Mouse (Mus musculus): Measurements from ENCODE around the gene Slc12a3. TPM values are rescaled to one million over a fixed set of nuclear protein-coding genes. Genes with fewer than 3 reads are reported as not detected.
"Not testable (repeated sequence)": the region's sequence is repeated elsewhere in the genome, so short reads cannot be mapped to it uniquely, and the experiment has no call there.

The Slc12a3 gene
- polyA plus RNA-seq, 1 experiment = 2.2 TPM

DNA sequence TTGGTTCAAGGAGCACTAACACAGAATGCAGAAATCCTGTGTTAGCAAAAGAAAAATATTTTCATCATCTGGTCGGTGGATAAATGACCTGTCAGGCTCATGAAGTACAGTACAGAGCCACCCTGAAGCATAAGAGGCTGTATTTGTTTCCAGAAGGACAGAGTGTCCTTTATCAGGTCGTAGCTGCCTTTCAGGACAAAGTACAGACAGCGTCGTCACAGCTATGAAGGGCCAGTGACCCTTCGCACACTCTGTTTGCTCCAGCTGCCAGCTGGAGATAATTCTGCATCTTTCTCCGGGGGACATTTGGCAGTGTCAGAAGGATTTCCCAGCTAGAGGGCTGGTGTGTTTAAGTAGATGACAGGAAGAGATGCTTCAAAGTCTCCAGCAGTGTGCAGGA is 63.6 kb downstream of the Slc12a3 start:
- TF ChIP-seq POLR2A (IDR thresholded peaks at IDR 0.05; ENCODE audit: borderline replicate concordance, insufficient read depth, low read length) (no peak), CTCF (IDR thresholded peaks at IDR 0.05; ENCODE audit: borderline replicate concordance, insufficient read depth, low read depth, low read length) (no peak)
- no peak overlapping the region for H3K27ac ChIP-seq (ENCODE audit: insufficient read depth, low read length)
- WGBS = 59% methylated on average over 6 of the region's 6 CpGs
- H3K4me3 ChIP-seq (replicated peaks; ENCODE audit: insufficient read depth, low read depth, low read length) = no peak overlapping the region
- H3K4me1 ChIP-seq (ENCODE audit: control insufficient read depth, insufficient read depth, low read length) = peaks cover 5% of the 10 kb centered on the region; the same call in 1 of the 2 replicates
- no peak for DNase-seq
- no peaks in the 10 kb centered on the region for H3K27me3 ChIP-seq (ENCODE audit: control insufficient read depth, insufficient read depth, low read length)

DNA sequence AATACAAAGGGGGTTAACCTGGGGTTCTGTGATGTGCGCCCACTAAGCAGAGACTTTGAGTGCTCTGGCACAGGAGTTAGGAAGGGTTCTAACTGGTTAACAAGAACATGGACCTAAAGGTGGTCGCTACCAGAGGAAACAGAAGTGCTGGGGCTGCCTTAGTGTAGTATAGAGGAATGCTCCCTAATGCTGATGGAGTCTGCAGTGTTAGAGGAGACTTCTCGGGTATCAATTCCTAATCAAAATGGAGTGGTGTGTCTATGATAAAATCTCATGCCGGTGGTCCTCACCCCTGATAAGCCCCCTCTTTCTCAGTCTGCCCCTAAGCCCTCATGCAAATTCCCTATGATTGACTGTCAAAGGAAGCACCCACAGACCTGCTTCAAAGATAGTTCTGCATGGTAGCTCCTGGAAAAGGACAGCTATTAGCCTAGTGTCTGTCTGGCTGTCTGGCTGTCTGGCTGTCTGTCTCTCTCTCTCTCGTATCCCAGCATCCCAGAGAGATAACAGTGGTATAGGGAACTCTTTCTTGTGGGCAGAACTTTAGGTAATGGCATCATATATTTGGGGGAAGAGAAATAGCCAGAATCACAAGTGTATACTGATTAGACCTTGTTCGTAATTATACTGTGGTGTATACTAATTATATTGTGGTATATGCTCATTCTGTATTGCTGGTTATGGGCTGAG is 67.0 kb downstream of the Slc12a3 start:
- 87% methylated on average over 6 of the region's 6 CpGs for WGBS
- no peak overlapping the region for H3K4me3 ChIP-seq (replicated peaks; ENCODE audit: insufficient read depth, low read depth, low read length)
- TF ChIP-seq POLR2A (IDR thresholded peaks at IDR 0.05; ENCODE audit: borderline replicate concordance, insufficient read depth, low read length) (no peak), CTCF (IDR thresholded peaks at IDR 0.05; ENCODE audit: borderline replicate concordance, insufficient read depth, low read depth, low read length) (no peak)
- no peak overlapping the region for H3K27ac ChIP-seq (ENCODE audit: insufficient read depth, low read length)
- H3K4me1 ChIP-seq (ENCODE audit: control insufficient read depth, insufficient read depth, low read length) = peaks cover 2% of the 10 kb centered on the region; the same call in 1 of the 2 replicates
- no peak for DNase-seq
- H3K27me3 ChIP-seq (ENCODE audit: control insufficient read depth, insufficient read depth, low read length) = no peaks in the 10 kb centered on the region

DNA sequence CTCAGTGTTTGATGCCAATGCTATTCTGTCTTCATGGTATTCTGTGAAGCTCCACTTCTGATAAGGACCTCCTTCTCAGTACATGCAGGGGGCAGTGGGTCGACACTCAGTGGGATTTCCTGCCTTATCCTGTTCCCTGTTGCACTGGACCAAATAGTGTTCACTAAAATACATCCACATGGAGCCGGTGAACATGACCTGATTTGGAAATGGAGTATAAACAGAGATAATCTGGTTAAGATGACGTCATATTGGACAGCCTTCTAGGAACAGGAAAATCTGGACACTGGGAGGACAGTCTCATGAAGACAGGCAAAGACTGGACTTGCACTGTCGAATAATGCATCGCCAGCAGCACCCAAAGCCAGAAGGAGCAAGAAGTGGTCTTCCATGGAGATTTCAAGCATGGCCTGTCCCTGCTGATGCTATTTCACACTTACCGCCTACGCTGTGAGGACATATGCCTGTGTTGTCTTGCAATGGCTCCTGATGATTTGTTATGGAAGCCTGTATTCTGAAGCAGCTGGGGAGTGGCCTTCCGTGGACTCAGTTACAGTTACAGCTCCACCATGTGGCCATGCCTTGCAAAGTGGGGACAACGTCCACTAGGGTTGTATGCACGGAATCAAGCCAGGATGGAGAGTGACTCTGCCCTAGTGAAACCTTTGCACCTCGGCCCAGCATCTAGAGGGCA is 68.1 kb downstream of the Slc12a3 start:
- Histone ChIP-seq H3K4me3 (replicated peaks; ENCODE audit: insufficient read depth, low read depth, low read length) (no peak overlapping the region), H3K27me3 (ENCODE audit: control insufficient read depth, insufficient read depth, low read length) (no peaks in the 10 kb centered on the region), H3K4me1 (ENCODE audit: control insufficient read depth, insufficient read depth, low read length) (peaks cover 2% of the 10 kb centered on the region; the same call in 1 of the 2 replicates), H3K27ac (ENCODE audit: insufficient read depth, low read length) (no peak overlapping the region)
- WGBS = 49% methylated on average over 11 of the region's 11 CpGs
- TF ChIP-seq POLR2A (IDR thresholded peaks at IDR 0.05; ENCODE audit: borderline replicate concordance, insufficient read depth, low read length) (no peak), CTCF (IDR thresholded peaks at IDR 0.05; ENCODE audit: borderline replicate concordance, insufficient read depth, low read depth, low read length) (peak; percentile 83)
- DNase-seq = peak; percentile 31 to 38

DNA sequence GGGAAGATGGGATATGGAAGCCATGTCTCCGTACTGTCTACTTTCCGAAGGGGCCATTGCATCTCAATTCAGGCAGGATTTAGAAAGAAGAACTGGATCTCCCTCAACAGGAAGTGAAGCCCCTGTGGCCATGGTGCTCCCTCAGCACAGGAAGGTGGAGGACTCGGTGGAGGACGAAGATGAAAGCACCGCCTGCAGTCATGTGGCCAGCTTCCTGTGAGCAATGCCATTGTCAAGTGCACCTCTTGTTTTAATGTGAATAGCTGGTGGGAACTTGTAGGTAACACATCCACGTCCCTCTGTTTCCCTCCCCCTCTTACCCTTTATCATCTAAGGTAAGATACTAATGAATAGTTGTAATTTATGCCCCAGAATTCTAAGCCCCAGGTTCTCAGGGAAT is 69.6 kb downstream of the Slc12a3 start:
- Histone ChIP-seq H3K4me1 (ENCODE audit: control insufficient read depth, insufficient read depth, low read length) (peaks cover 2% of the 10 kb centered on the region; the same call in 1 of the 2 replicates), H3K27ac (ENCODE audit: insufficient read depth, low read length) (no peak overlapping the region), H3K27me3 (ENCODE audit: control insufficient read depth, insufficient read depth, low read length) (no peaks in the 10 kb centered on the region), H3K4me3 (replicated peaks; ENCODE audit: insufficient read depth, low read depth, low read length) (no peak overlapping the region)
- no peak for TF ChIP-seq CTCF (IDR thresholded peaks at IDR 0.05; ENCODE audit: borderline replicate concordance, insufficient read depth, low read depth, low read length)
- TF ChIP-seq POLR2A (IDR thresholded peaks at IDR 0.05; ENCODE audit: borderline replicate concordance, insufficient read depth, low read length) = no peak
- no peak for DNase-seq
- WGBS = 87% methylated on average over 6 of the region's 6 CpGs

DNA sequence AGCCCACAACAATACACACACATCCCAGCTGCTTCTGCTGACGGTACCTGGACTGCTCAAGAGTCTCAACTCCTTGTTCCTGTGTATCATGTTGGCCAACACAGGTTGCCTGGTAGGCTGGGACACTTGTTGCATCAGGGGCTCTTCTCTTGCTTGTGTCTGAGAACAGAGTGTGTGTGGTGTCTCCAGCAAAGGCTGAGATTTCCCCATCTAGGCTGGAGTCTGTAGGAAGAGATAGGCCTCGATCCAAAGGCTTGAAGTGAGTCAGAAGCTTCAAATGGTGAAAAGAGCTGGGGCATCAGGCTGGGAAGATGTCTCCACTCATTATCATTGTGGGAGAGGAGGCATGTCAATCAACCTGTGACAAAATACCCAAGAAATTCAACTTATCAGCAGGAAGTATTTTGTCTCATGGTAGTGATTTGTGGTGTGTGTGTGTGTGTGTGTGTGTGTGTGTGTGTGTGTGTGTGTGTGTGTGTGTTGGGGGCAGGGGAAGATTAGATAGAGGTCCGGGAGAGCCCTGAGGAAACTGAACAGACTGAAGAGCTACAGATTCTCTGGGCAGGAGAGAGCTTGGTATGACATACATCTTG is 70.5 kb downstream of the Slc12a3 start:
- Histone ChIP-seq H3K4me3 (replicated peaks; ENCODE audit: insufficient read depth, low read depth, low read length) (no peak overlapping the region), H3K27me3 (ENCODE audit: control insufficient read depth, insufficient read depth, low read length) (no peaks in the 10 kb centered on the region), H3K4me1 (ENCODE audit: control insufficient read depth, insufficient read depth, low read length) (peaks cover 2% of the 10 kb centered on the region; the same call in 1 of the 2 replicates), H3K27ac (ENCODE audit: insufficient read depth, low read length) (no peak overlapping the region)
- no peak for TF ChIP-seq CTCF (IDR thresholded peaks at IDR 0.05; ENCODE audit: borderline replicate concordance, insufficient read depth, low read depth, low read length)
- no peak for TF ChIP-seq POLR2A (IDR thresholded peaks at IDR 0.05; ENCODE audit: borderline replicate concordance, insufficient read depth, low read length)
- DNase-seq = no peak
- 88% methylated on average over 3 of the region's 3 CpGs for WGBS

DNA sequence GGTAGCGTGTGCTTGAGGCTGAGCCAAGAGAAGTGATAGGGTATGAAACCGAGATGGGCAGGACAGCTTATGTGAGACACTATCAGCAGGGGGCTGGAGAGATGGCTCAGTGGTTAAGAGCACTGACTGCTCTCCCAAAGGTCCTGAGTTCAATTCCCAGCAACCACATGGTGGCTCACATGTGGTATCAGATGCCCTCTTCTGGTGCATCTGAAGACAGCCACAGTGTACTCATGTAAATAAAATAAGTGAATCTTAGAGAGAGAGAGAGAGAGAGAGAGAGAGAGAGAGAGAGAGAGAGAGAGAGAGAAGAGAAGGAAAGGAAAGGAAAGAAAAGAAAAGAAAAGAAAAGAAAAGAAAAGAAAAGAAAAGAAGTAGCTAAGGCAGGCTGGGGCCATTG is 71.0 kb downstream of the Slc12a3 start:
- not testable (repeated sequence) for H3K27ac ChIP-seq (ENCODE audit: insufficient read depth, low read length); DNase-seq; H3K27me3 ChIP-seq (ENCODE audit: control insufficient read depth, insufficient read depth, low read length); H3K4me1 ChIP-seq (ENCODE audit: control insufficient read depth, insufficient read depth, low read length); H3K4me3 ChIP-seq (replicated peaks; ENCODE audit: insufficient read depth, low read depth, low read length)
- 61% methylated on average over 2 of the region's 2 CpGs for WGBS

DNA sequence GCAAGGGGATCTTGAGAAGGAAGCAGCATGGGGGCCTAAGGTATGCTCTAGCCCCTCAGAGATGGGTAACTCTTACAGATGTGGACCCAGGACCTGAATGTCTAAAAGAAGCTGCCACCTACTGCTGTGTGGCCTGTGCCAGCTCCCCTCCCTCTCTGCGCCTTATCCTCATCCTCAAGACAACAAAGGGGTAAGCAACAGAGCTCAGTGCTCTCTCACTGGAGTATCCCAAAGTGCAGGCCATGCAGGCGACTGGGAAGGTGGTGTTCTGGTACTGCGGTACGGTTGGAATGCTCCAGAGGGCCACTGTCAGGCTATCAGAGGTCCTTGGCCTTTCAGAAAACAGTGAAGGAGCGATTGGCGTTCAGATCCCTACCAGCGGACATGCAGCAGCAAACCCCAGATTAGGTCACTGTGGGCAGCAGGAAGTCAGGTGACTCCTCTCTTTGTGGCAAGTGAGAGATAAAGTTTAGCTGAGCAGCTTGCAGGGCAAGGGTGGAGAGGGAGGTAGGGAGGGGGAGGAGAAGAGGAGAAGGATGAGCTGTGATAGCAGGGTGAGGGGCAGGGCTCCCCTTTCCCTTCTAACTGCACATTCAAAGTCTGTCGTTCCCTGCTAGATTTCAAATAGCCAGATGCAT is 79.6 kb downstream of the Slc12a3 start:
- Histone ChIP-seq H3K4me1 (ENCODE audit: control insufficient read depth, insufficient read depth, low read length) (no peaks in the 10 kb centered on the region), H3K27ac (ENCODE audit: insufficient read depth, low read length) (no peak overlapping the region), H3K4me3 (replicated peaks; ENCODE audit: insufficient read depth, low read depth, low read length) (no peak overlapping the region), H3K27me3 (ENCODE audit: control insufficient read depth, insufficient read depth, low read length) (no peaks in the 10 kb centered on the region)
- 73% methylated on average over 8 of the region's 8 CpGs for WGBS
- no peak for DNase-seq
- TF ChIP-seq POLR2A (IDR thresholded peaks at IDR 0.05; ENCODE audit: borderline replicate concordance, insufficient read depth, low read length) (no peak), CTCF (IDR thresholded peaks at IDR 0.05; ENCODE audit: borderline replicate concordance, insufficient read depth, low read depth, low read length) (no peak)

Measured in cerebellum, adult 2 months (tissue).